Mouse (Mus musculus) testis, adult 2 months (tissue): ENCODE data around the gene Mblac1.

Experiments
- CTCF ChIP-seq: fragments of 200-500 bp; IDR thresholded peaks from 2 replicates; pipeline ENCODE4 v1.5.1; 2012; ENCODE audit warnings: low read depth, mild to moderate bottlenecking, inconsistent platforms, low read length, moderate library complexity; ENCODE audit not compliant: control insufficient read depth, insufficient read depth, insufficient replicate concordance
- POLR2A ChIP-seq: fragments of 200-500 bp; IDR thresholded peaks from 2 replicates; pipeline ENCODE4 v1.6.1; 2012; ENCODE audit warnings: low read depth, mild to moderate bottlenecking, inconsistent platforms, low read length, moderate library complexity; ENCODE audit not compliant: control insufficient read depth

DNA sequence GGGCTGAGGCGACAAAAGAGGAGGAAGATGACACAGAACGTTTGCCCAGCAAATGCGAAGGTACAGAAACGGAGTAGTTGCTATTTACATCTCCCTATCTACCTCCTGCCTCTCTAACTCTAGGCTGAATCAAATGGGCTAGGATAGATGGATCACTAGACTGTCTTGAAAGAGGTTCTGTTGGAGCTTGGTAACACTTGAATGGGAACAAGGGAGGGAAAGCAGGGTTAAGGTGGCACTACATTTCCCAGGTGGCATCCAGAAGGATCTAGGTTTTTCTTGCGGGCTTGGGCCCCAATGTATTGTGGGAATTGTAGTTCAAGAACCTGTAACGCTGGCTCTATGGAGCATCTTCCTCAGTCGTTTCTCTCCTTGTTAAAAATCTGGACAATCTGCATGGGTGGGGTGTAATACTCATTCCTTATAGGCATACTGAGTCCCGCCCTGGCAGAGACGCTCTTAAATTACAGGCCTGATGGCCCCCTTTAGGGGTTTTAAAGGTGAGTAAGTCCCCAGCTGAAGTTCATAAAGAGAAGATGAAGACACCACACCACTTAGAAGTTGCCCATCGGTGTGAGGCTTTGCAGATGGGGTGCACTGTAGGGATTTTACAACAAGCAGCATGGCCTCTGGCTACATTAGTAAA is 6.3 kb upstream of the Mblac1 start:
- TF ChIP-seq POLR2A (no peak), CTCF (no peak)
